Mouse (Mus musculus): ENCODE results near the gene Ctdsp2.

Ctdsp2 gene

GRCm38 (mm10) chr10:127042468-127043115 is 64.1 kb downstream of the Ctdsp2 start:
- no peak for DNase-seq (ENCODE audit: low spot score in 2 of 2)

- DNase-seq (ENCODE audit: low spot score in 2 of 2): no peak
These were observed 64.7 kb downstream of the Ctdsp2 start for GRCm38 (mm10) chr10:127043187-127043586.

- DNase-seq (ENCODE audit: low spot score in 2 of 2): no peak
These were observed 69.4 kb downstream of the Ctdsp2 start, which contains the start of gene Cyp27b1 for GRCm38 (mm10) chr10:127047954-127048353. Gene Cyp27b1 (plus strand): TSS chr10:127048250.

GRCm38 (mm10) chr10:127048608-127049394 is 70.3 kb downstream of the Ctdsp2 start:
- DNase-seq (ENCODE audit: low spot score in 2 of 2): no peak
